Mouse (Mus musculus) intestine, embryonic 16.5 days (tissue): ENCODE data around the gene Rccd1. TPM values are rescaled to one million over a fixed set of nuclear protein-coding genes. Genes with fewer than 3 reads are reported as not detected.

ENCODE experiments used
- ATAC-seq: fragments of 200-750 bp; cut with Nextera tagmentation; 2 replicates; pipeline ENCODE4 v1.8.0; 2017; ENCODE audit warnings: moderate TSS enrichment, moderate library complexity
- H3K27ac ChIP-seq: fragments of 300-500 bp; sonication (generic); 2 replicates; pipeline ENCODE4 v1.5.1; 2014; ENCODE audit warnings: mild to moderate bottlenecking, low read length
- H3K27me3 ChIP-seq: fragments of 300-500 bp; sonication (generic); replicated peaks from 2 replicates; pipeline ENCODE4 v1.6.1; 2014; ENCODE audit warnings: low read length, control low read depth, mixed read lengths; ENCODE audit not compliant: control insufficient read depth, insufficient read depth
- H3K36me3 ChIP-seq: fragments of 300-500 bp; sonication (generic); 2 replicates; pipeline ENCODE4 v1.6.1; 2014; ENCODE audit warnings: low read length, control low read depth; ENCODE audit not compliant: control insufficient read depth, insufficient read depth
- H3K4me1 ChIP-seq: fragments of 300-500 bp; sonication (generic); 2 replicates; pipeline ENCODE4 v1.6.1; 2014; ENCODE audit warnings: low read length, control low read depth, mixed read lengths; ENCODE audit not compliant: control insufficient read depth, insufficient read depth
- H3K4me2 ChIP-seq: fragments of 300-500 bp; sonication (generic); 2 replicates; pipeline ENCODE4 v1.6.1; 2014; ENCODE audit warnings: low read depth, low read length, control low read depth
- H3K4me3 ChIP-seq: fragments of 300-500 bp; sonication (generic); 2 replicates; pipeline ENCODE4 v1.5.1; 2014; ENCODE audit warnings: mild to moderate bottlenecking, low read length
- H3K9ac ChIP-seq: fragments of 300-500 bp; sonication (generic); 2 replicates; pipeline ENCODE4 v1.6.1; 2014; ENCODE audit warnings: low read depth, low read length
- H3K9me3 ChIP-seq: fragments of 300-500 bp; sonication (generic); 2 replicates; pipeline ENCODE4 v1.6.1; 2016; ENCODE audit warnings: low read length, control low read depth; ENCODE audit not compliant: control insufficient read depth
- WGBS: fragments of 180-500 bp; shearing (Covaris S2); extraction: QIAGEN DNeasy Blood & Tissue Kit; methylation state at CpG from one replicate; pipeline ENCODE4 v1.1.7; 2014; 5-methylcytosine and 5-hydroxymethylcytosine counted together
- polyA plus RNA-seq: library from polyadenylated mRNA; unstranded; fragments of >200 nt; fragmentation: Nextera tagmentation; extraction: Ambion mirVana; gene quantifications from 2 replicates; pipeline ENCODE4 v1.2.1, GENCODE M21; 2015

Rccd1 gene
- polyA plus RNA-seq: 7.9 and 8.3 TPM in 2 replicates

GRCm38 (mm10) chr7:80324043-80324815 is at the start of gene Rccd1:
Rccd1 (minus strand) TSS chr7:80324454.
- ATAC-seq: peak; percentile 99
- Histone ChIP-seq H3K27me3 (no peaks in the 10 kb centered on the region), H3K27ac (peak within 1 kb of the TSS; percentile 92), H3K36me3 (peaks cover 7% of the 10 kb centered on the region), H3K9ac (peak within 1 kb of the TSS; percentile 76), H3K4me2 (peak within 1 kb of the TSS; percentile 78), H3K4me1 (peaks cover 13% of the 10 kb centered on the region), H3K4me3 (peak within 1 kb of the TSS; percentile 70), H3K9me3 (no peaks in the 10 kb centered on the region)
- 1% methylated on average over 38 of the region's 38 CpGs for whole genome bisulfite sequencing

GRCm38 (mm10) chr7:80373850-80374249 is 49.6 kb upstream of the Rccd1 start:
- H3K4me2 ChIP-seq: no peak overlapping the region
- no peaks in the 10 kb centered on the region for H3K27me3 ChIP-seq
- no peaks in the 10 kb centered on the region for H3K36me3 ChIP-seq
- no peak overlapping the region for H3K4me3 ChIP-seq
- no peak overlapping the region for H3K27ac ChIP-seq
- no peaks in the 10 kb centered on the region for H3K9me3 ChIP-seq
- ATAC-seq: no peak
- no peak overlapping the region for H3K9ac ChIP-seq
- peaks cover 10% of the 10 kb centered on the region for H3K4me1 ChIP-seq
- WGBS: 81% methylated on average over 12 of the region's 12 CpGs

GRCm38 (mm10) chr7:80373352-80373751 is 49.1 kb upstream of the Rccd1 start:
- WGBS: 66% methylated on average over 4 of the region's 4 CpGs
- no peak overlapping the region for H3K27ac ChIP-seq
- no peaks in the 10 kb centered on the region for H3K9me3 ChIP-seq
- H3K4me2 ChIP-seq: no peak overlapping the region
- no peaks in the 10 kb centered on the region for H3K36me3 ChIP-seq
- H3K4me3 ChIP-seq: no peak overlapping the region
- ATAC-seq: no peak
- H3K9ac ChIP-seq: no peak overlapping the region
- peaks cover 14% of the 10 kb centered on the region for H3K4me1 ChIP-seq
- no peaks in the 10 kb centered on the region for H3K27me3 ChIP-seq

GRCm38 (mm10) chr7:80372667-80373066 is 48.4 kb upstream of the Rccd1 start:
- WGBS: 73% methylated on average over 2 of the region's 2 CpGs
- H3K36me3 ChIP-seq: no peaks in the 10 kb centered on the region
- H3K9ac ChIP-seq: no peak overlapping the region
- H3K4me3 ChIP-seq: no peak overlapping the region
- H3K27me3 ChIP-seq: no peaks in the 10 kb centered on the region
- H3K27ac ChIP-seq: no peak overlapping the region
- no peak for ATAC-seq
- peaks cover 15% of the 10 kb centered on the region for H3K4me1 ChIP-seq
- H3K9me3 ChIP-seq: no peaks in the 10 kb centered on the region
- no peak overlapping the region for H3K4me2 ChIP-seq

- Histone ChIP-seq H3K27ac (no peak overlapping the region), H3K4me1 (peaks cover 15% of the 10 kb centered on the region), H3K36me3 (peaks cover 1% of the 10 kb centered on the region; the same call in 1 of the 2 replicates), H3K27me3 (no peaks in the 10 kb centered on the region), H3K9ac (no peak overlapping the region), H3K9me3 (no peaks in the 10 kb centered on the region), H3K4me3 (no peak overlapping the region), H3K4me2 (no peak overlapping the region)
- no peak for ATAC-seq
- WGBS: 82% methylated on average over 3 of the region's 3 CpGs
These were observed 47.9 kb upstream of the Rccd1 start for GRCm38 (mm10) chr7:80372166-80372565.

GRCm38 (mm10) chr7:80371041-80371751 is 46.9 kb upstream of the Rccd1 start, which contains the start of gene Man2a2:
Man2a2 (minus strand) TSS chr7:80371375.
- 1% methylated on average over 68 of the region's 86 CpGs for WGBS
- Histone ChIP-seq H3K4me2 (peak within 1 kb of the TSS; percentile 73), H3K9ac (peak within 1 kb of the TSS; percentile 85), H3K4me1 (peaks cover 15% of the 10 kb centered on the region), H3K9me3 (no peaks in the 10 kb centered on the region), H3K36me3 (peaks cover 4% of the 10 kb centered on the region; the same call in 1 of the 2 replicates), H3K27me3 (no peaks in the 10 kb centered on the region), H3K27ac (peak within 1 kb of the TSS; percentile 86), H3K4me3 (peak within 1 kb of the TSS; percentile 84)
- ATAC-seq: peak; percentile 75

GRCm38 (mm10) chr7:80370649-80371040 is 46.4 kb upstream of the Rccd1 start:
- no peaks in the 10 kb centered on the region for H3K9me3 ChIP-seq
- peaks cover 15% of the 10 kb centered on the region for H3K4me1 ChIP-seq
- H3K27ac ChIP-seq: peak overlapping the region; percentile 86
- peak overlapping the region; percentile 84 for H3K4me3 ChIP-seq
- no peaks in the 10 kb centered on the region for H3K27me3 ChIP-seq
- H3K9ac ChIP-seq: peak overlapping the region; percentile 85
- H3K4me2 ChIP-seq: peak overlapping the region; percentile 73
- WGBS: under 1% methylated on average over 31 of the region's 31 CpGs
- peak; percentile 59 for ATAC-seq
- H3K36me3 ChIP-seq: peaks cover 4% of the 10 kb centered on the region; the same call in 1 of the 2 replicates

GRCm38 (mm10) chr7:80369967-80370431 is 45.7 kb upstream of the Rccd1 start:
- no peaks in the 10 kb centered on the region for H3K9me3 ChIP-seq
- peak overlapping the region; percentile 73 for H3K4me2 ChIP-seq
- 34% methylated on average over 4 of the region's 4 CpGs for WGBS
- H3K27me3 ChIP-seq: no peaks in the 10 kb centered on the region
- peak; percentile 24; the same call in 1 of the 2 replicates for ATAC-seq
- peak overlapping the region; percentile 84 for H3K4me3 ChIP-seq
- H3K4me1 ChIP-seq: peaks cover 15% of the 10 kb centered on the region
- H3K27ac ChIP-seq: peak overlapping the region; percentile 86
- peaks cover 4% of the 10 kb centered on the region; the same call in 1 of the 2 replicates for H3K36me3 ChIP-seq
- peak overlapping the region; percentile 85 for H3K9ac ChIP-seq

GRCm38 (mm10) chr7:80369461-80369860 is 45.2 kb upstream of the Rccd1 start:
- peaks cover 4% of the 10 kb centered on the region; the same call in 1 of the 2 replicates for H3K36me3 ChIP-seq
- no peaks in the 10 kb centered on the region for H3K9me3 ChIP-seq
- WGBS: 57% methylated on average over 5 of the region's 5 CpGs
- peak overlapping the region; percentile 48 for H3K27ac ChIP-seq
- H3K4me1 ChIP-seq: peaks cover 15% of the 10 kb centered on the region
- H3K9ac ChIP-seq: no peak overlapping the region
- ATAC-seq: no peak
- peak overlapping the region; percentile 73 for H3K4me2 ChIP-seq
- H3K27me3 ChIP-seq: no peaks in the 10 kb centered on the region
- H3K4me3 ChIP-seq: peak overlapping the region; percentile 84; the same call in 1 of the 2 replicates
